Mouse (Mus musculus) ES-Bruce4 (cell line): ENCODE results near the gene Kcnj10.

Experiments
- CTCF ChIP-seq: IDR thresholded peaks from one replicate; pipeline ENCODE4 v1.8.1; 2011; ENCODE audit warnings: low read depth, low read length
- EP300 ChIP-seq: IDR thresholded peaks from 2 replicates; pipeline ENCODE4 v1.6.1; 2011; ENCODE audit warnings: low read depth, low read length; ENCODE audit not compliant: insufficient read depth

DNA sequence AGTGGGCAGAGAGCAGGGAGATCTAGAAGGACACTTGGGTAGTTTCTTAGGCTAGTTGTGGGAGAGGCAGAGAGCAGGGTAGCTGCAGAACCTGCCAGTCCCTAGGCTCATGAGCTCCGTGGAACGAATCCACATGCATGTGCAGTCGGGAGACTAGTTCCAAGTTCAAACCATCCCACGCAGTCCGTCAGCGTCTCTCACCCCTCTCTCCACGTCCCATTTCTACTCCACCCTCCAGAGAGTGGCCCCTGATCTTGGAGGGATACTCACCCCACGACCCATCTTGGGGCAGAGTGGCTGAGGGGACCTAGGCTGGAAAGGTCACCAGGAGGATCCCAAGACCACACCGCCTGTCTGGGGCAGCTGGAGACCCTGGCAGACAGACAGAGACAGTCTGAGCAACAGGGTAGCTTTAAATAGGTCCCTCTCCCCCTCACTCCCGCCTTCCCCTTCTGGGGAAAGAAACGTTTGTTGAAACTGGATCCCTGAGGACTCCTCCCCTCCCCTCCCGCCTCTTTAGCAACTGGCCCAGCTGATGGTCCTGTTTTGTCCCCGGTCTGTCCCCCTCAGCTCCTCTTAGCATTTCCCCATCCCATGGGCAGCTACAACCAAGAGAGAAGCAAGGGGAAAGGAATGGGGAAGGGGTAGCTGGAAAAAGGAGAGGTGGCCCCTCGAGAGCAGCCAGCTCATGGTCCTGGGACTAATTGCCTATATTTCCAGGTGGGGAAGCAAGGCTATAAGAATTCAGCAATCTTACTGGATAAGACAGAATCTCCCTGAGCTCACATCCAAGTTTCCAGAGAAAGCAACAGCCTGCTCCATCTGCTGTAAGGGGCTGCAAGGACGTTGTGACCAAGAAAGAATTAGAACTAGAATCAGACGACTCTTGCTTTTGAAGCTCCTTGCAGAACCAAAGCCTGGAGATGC is 43.1 kb upstream of the Kcnj10 start, which contains the start of gene Atp1a2:
- no peak for TF ChIP-seq CTCF
- TF ChIP-seq EP300: no peak
